Mouse (Mus musculus) stomach, embryonic 15.5 days (tissue): Measurements from ENCODE around the gene Wnt10b. TPM values are rescaled to one million over a fixed set of nuclear protein-coding genes. Genes with fewer than 3 reads are reported as not detected.

Source experiments
- ATAC-seq: fragments of 200-750 bp; cut with Nextera tagmentation; 2 replicates; pipeline ENCODE4 v1.8.0; 2017; ENCODE audit warnings: low read depth, moderate number of reproducible peaks, moderate TSS enrichment; ENCODE audit not compliant: insufficient read depth, low FRiP score
- H3K27ac ChIP-seq: fragments of 300-500 bp; sonication (generic); 2 replicates; pipeline ENCODE4 v1.5.1; 2015; ENCODE audit warnings: mild to moderate bottlenecking, inconsistent platforms
- H3K27me3 ChIP-seq: fragments of 300-500 bp; sonication (generic); replicated peaks from 2 replicates; pipeline ENCODE4 v1.6.1; 2015; ENCODE audit warnings: inconsistent platforms
- H3K36me3 ChIP-seq: fragments of 300-500 bp; sonication (generic); 2 replicates; pipeline ENCODE4 v1.6.1; 2015; ENCODE audit warnings: inconsistent platforms
- H3K4me1 ChIP-seq: fragments of 300-500 bp; sonication (generic); 2 replicates; pipeline ENCODE4 v1.6.1; 2015; ENCODE audit warnings: inconsistent platforms
- H3K4me2 ChIP-seq: fragments of 300-500 bp; sonication (generic); 2 replicates; pipeline ENCODE4 v1.6.1; 2015; ENCODE audit warnings: mild to moderate bottlenecking, inconsistent platforms
- H3K4me3 ChIP-seq: fragments of 300-500 bp; sonication (generic); replicated peaks from 2 replicates; pipeline ENCODE4 v1.5.1; 2015; ENCODE audit warnings: inconsistent platforms
- H3K9ac ChIP-seq: fragments of 300-500 bp; sonication (generic); 2 replicates; pipeline ENCODE4 v1.6.1; 2015; ENCODE audit warnings: inconsistent platforms
- H3K9me3 ChIP-seq: fragments of 300-500 bp; sonication (generic); 2 replicates; pipeline ENCODE4 v1.6.1; 2016; ENCODE audit warnings: inconsistent platforms
- WGBS: fragments of 180-500 bp; shearing (Covaris S2); methylation state at CpG from one replicate; pipeline ENCODE4 v1.1.7; 2015; 5-methylcytosine and 5-hydroxymethylcytosine counted together
- polyA plus RNA-seq: library from polyadenylated mRNA; unstranded; fragments of >200 nt; fragmentation: Nextera tagmentation; extraction: Ambion mirVana; gene quantifications from 2 replicates; pipeline ENCODE4 v1.2.1, GENCODE M21; 2015

Gene Wnt10b
- polyA plus RNA-seq, 1 experiment from 2014 or later, result 0.08 TPM

GRCm38 (mm10) chr15:98806809-98807770, 29.1 kb upstream of the Wnt10b start:
- peak; percentile 15; the same call in 1 of the 2 replicates for ATAC-seq
- H3K27me3 ChIP-seq, result peaks cover 76% of the 10 kb centered on the region
- no peaks in the 10 kb centered on the region for H3K9me3 ChIP-seq
- H3K4me2 ChIP-seq, result peak overlapping the region; percentile 80
- no peak overlapping the region for H3K27ac ChIP-seq
- WGBS, result under 1% methylated on average over 53 of the region's 58 CpGs
- H3K4me3 ChIP-seq, result peak overlapping the region; percentile 42
- no peaks in the 10 kb centered on the region for H3K36me3 ChIP-seq
- H3K9ac ChIP-seq, result no peak overlapping the region
- H3K4me1 ChIP-seq, result peaks cover 33% of the 10 kb centered on the region

GRCm38 (mm10) chr15:98806071-98806808, 28.3 kb upstream of the Wnt10b start:
- Histone ChIP-seq H3K27ac (no peak overlapping the region), H3K27me3 (peaks cover 84% of the 10 kb centered on the region), H3K36me3 (no peaks in the 10 kb centered on the region), H3K4me2 (peak overlapping the region; percentile 90), H3K9me3 (no peaks in the 10 kb centered on the region), H3K4me1 (peaks cover 33% of the 10 kb centered on the region), H3K4me3 (peak overlapping the region; percentile 42), H3K9ac (no peak overlapping the region)
- ATAC-seq, result 0 out of 2 replicates have a peak, but pooled peaks have one; percentile 4
- 14% methylated on average over 30 of the region's 30 CpGs for WGBS

- Histone ChIP-seq H3K4me3 (peak overlapping the region; percentile 39), H3K27ac (no peak overlapping the region), H3K4me2 (peak overlapping the region; percentile 90), H3K36me3 (no peaks in the 10 kb centered on the region), H3K9ac (no peak overlapping the region), H3K9me3 (no peaks in the 10 kb centered on the region), H3K27me3 (peaks cover 92% of the 10 kb centered on the region), H3K4me1 (peaks cover 33% of the 10 kb centered on the region)
- WGBS, result 2% methylated on average over 64 of the region's 64 CpGs
- ATAC-seq, result no peak
Measured at GRCm38 (mm10) chr15:98805324-98806040, 27.5 kb upstream of the Wnt10b start.

GRCm38 (mm10) chr15:98804054-98804453, 26.1 kb upstream of the Wnt10b start:
- ATAC-seq, result no peak; the same call in 1 of the 2 replicates
- H3K4me1 ChIP-seq, result peaks cover 33% of the 10 kb centered on the region
- peaks cover 100% of the 10 kb centered on the region for H3K27me3 ChIP-seq
- H3K4me3 ChIP-seq, result peak overlapping the region; percentile 23; the same call in 1 of the 2 replicates
- WGBS, result under 1% methylated on average over 32 of the region's 32 CpGs
- H3K4me2 ChIP-seq, result peak overlapping the region; percentile 50
- no peak overlapping the region for H3K27ac ChIP-seq
- H3K36me3 ChIP-seq, result no peaks in the 10 kb centered on the region
- no peak overlapping the region for H3K9ac ChIP-seq
- no peaks in the 10 kb centered on the region for H3K9me3 ChIP-seq

GRCm38 (mm10) chr15:98802926-98803325, 25.0 kb upstream of the Wnt10b start:
- 7% methylated on average over 8 of the region's 8 CpGs for WGBS
- Histone ChIP-seq H3K9me3 (no peaks in the 10 kb centered on the region), H3K27me3 (peaks cover 100% of the 10 kb centered on the region), H3K4me3 (no peak overlapping the region), H3K9ac (no peak overlapping the region), H3K36me3 (no peaks in the 10 kb centered on the region), H3K4me1 (peaks cover 27% of the 10 kb centered on the region), H3K27ac (no peak overlapping the region), H3K4me2 (no peak overlapping the region)
- ATAC-seq, result no peak

GRCm38 (mm10) chr15:98799396-98799795, 21.4 kb upstream of the Wnt10b start:
- H3K9ac ChIP-seq, result no peak overlapping the region
- 0 out of 2 replicates have a peak, but pooled peaks cover 10% of the 10 kb centered on the region for H3K4me1 ChIP-seq
- H3K4me3 ChIP-seq, result no peak overlapping the region
- WGBS, result 13% methylated on average over 12 of the region's 12 CpGs
- no peak overlapping the region for H3K27ac ChIP-seq
- H3K4me2 ChIP-seq, result no peak overlapping the region
- H3K9me3 ChIP-seq, result no peaks in the 10 kb centered on the region
- ATAC-seq, result no peak
- H3K36me3 ChIP-seq, result no peaks in the 10 kb centered on the region
- peaks cover 96% of the 10 kb centered on the region for H3K27me3 ChIP-seq

- Histone ChIP-seq H3K9me3 (no peaks in the 10 kb centered on the region), H3K4me3 (no peak overlapping the region), H3K9ac (no peak overlapping the region), H3K36me3 (no peaks in the 10 kb centered on the region), H3K27ac (no peak overlapping the region), H3K27me3 (peaks cover 95% of the 10 kb centered on the region), H3K4me1 (0 out of 2 replicates have a peak, but pooled peaks cover 9% of the 10 kb centered on the region), H3K4me2 (no peak overlapping the region)
- 60% methylated on average over 3 of the region's 3 CpGs for WGBS
- no peak for ATAC-seq
Measured at GRCm38 (mm10) chr15:98798903-98799302, 21.0 kb upstream of the Wnt10b start.

- WGBS, result 9% methylated on average over 28 of the region's 28 CpGs
- no peaks in the 10 kb centered on the region for H3K9me3 ChIP-seq
- ATAC-seq, result no peak
- H3K4me2 ChIP-seq, result no peak overlapping the region
- H3K4me1 ChIP-seq, result peaks cover 7% of the 10 kb centered on the region; the same call in 1 of the 2 replicates
- peaks cover 95% of the 10 kb centered on the region for H3K27me3 ChIP-seq
- no peak overlapping the region for H3K4me3 ChIP-seq
- H3K36me3 ChIP-seq, result no peaks in the 10 kb centered on the region
- H3K9ac ChIP-seq, result no peak overlapping the region
- H3K27ac ChIP-seq, result no peak overlapping the region
Measured at GRCm38 (mm10) chr15:98797835-98798492, 20.0 kb upstream of the Wnt10b start.

- Histone ChIP-seq H3K27ac (no peak overlapping the region), H3K4me2 (no peak overlapping the region), H3K4me1 (peaks cover 15% of the 10 kb centered on the region), H3K4me3 (no peak overlapping the region), H3K36me3 (no peaks in the 10 kb centered on the region), H3K27me3 (peaks cover 95% of the 10 kb centered on the region), H3K9ac (no peak overlapping the region), H3K9me3 (no peaks in the 10 kb centered on the region)
- peak; percentile 61; the same call in 1 of the 2 replicates for ATAC-seq
- 2% methylated on average over 13 of the region's 13 CpGs for WGBS
Measured at GRCm38 (mm10) chr15:98796803-98797595, 19.0 kb upstream of the Wnt10b start.

GRCm38 (mm10) chr15:98793141-98793698, 15.3 kb upstream of the Wnt10b start:
- no peaks in the 10 kb centered on the region for H3K9me3 ChIP-seq
- no peak overlapping the region for H3K27ac ChIP-seq
- ATAC-seq, result no peak
- peaks cover 39% of the 10 kb centered on the region for H3K4me1 ChIP-seq
- peak overlapping the region; percentile 49; the same call in 1 of the 2 replicates for H3K4me2 ChIP-seq
- peaks cover 95% of the 10 kb centered on the region for H3K27me3 ChIP-seq
- H3K4me3 ChIP-seq, result peak overlapping the region; percentile 29; the same call in 1 of the 2 replicates
- no peaks in the 10 kb centered on the region for H3K36me3 ChIP-seq
- 3% methylated on average over 13 of the region's 13 CpGs for WGBS
- no peak overlapping the region for H3K9ac ChIP-seq
